Mouse (Mus musculus): ENCODE data around the gene Fam107a.

DNA sequence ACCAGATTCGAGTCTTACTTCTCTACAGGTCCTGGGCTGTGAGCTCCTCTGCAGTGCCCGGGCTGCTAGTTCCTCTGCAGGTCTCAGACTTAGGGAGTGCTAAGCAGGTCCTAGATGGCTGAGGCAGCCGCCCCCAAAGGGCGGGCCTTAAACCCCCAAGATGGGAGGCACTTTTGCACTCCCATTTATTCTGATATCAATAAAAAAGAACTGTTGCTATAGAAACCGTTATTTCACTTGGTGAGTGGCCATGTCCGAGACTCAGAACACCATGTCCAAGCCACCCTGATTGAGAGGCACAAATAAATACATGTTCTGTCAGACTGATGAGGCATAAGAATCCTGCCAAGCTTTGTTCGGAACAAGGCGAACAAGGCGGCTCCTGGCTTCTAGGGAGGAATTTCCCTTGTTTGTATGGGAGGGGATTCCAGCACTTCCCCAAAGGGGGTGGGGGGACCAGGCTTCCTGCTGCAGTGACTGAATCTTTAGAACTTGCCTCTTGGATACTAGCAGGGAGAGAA, 8.1 kb downstream of the Fam107a start:
- TF ChIP-seq EP300 (IDR thresholded peaks at IDR 0.05; ENCODE audit: low read depth) (peak; percentile 43; the same call in 1 of the 2 replicates), CTCF (IDR thresholded peaks at IDR 0.05; ENCODE audit: low read depth) (no peak)

Measured in liver, postnatal 0 days (tissue).